Mouse (Mus musculus) testis, adult 10 weeks (tissue): Measurements from ENCODE around the gene Ankrd66. TPM values are rescaled to one million over a fixed set of nuclear protein-coding genes. Genes with fewer than 3 reads are reported as not detected.

Experiments used
- polyA plus RNA-seq: library from polyadenylated mRNA; stranded (reverse); fragments of 350-450 nt; fragmentation: Illumina TruSeq; extraction: RNeasy Lipid Tissue Mini Kit (QIAGEN cat#74804); gene quantifications from one replicate; pipeline ENCODE4 v1.2.3, GENCODE M21; 2014; ENCODE audit warnings: low read depth, low replicate concordance

Gene Ankrd66
- polyA plus RNA-seq, result not detected

GRCm38 (mm10) chr17:43543539-43543938, at the start of gene Ankrd66:
Gene Ankrd66, minus strand, starts transcription at chr17:43543639.

GRCm38 (mm10) chr17:43567992-43568888, 24.8 kb upstream of the Ankrd66 start, which contains the start of gene Pla2g7:
Gene Pla2g7, plus strand, starts transcription at chr17:43568098.

GRCm38 (mm10) chr17:43502592-43502991, 40.8 kb downstream of the Ankrd66 start, which contains the start of gene Mep1a:
Gene Mep1a, minus strand, starts transcription at chr17:43502812.

Other genes starting within 250 kb of the Ankrd66 start
- 1.8 TPM for gene Adgrf5, start 183.2 kb downstream of the Ankrd66 start, polyA plus RNA-seq
- gene Mep1a, start 40.8 kb downstream of the Ankrd66 start, polyA plus RNA-seq, result 0.08 TPM
- 73.2 TPM for gene Pla2g7, start 24.5 kb upstream of the Ankrd66 start, polyA plus RNA-seq
- gene Tdrd6, start 86.7 kb upstream of the Ankrd66 start, polyA plus RNA-seq, result 271 TPM
- 5.0 TPM for gene Slc25a27, start 123.6 kb upstream of the Ankrd66 start, polyA plus RNA-seq
- gene Cyp39a1, start 123.8 kb upstream of the Ankrd66 start, polyA plus RNA-seq, result 9.1 TPM